Mouse (Mus musculus) embryonic fibroblast, embryonic 13.5 days (primary cell): Measurements from ENCODE around the gene Sh2d3c. TPM values are rescaled to one million over a fixed set of nuclear protein-coding genes. Genes with fewer than 3 reads are reported as not detected.
A peak's percentile ranks its signal among the peaks of the same experiment; 100 is the strongest.

Experiments used
- H3K27ac ChIP-seq: 2 replicates; pipeline ENCODE4 v1.5.1; 2012; ENCODE audit warnings: low read length, control low read depth, inconsistent platforms; ENCODE audit not compliant: insufficient read depth
- H3K4me1 ChIP-seq: 2 replicates; pipeline ENCODE4 v1.6.1; 2011; ENCODE audit warnings: low read length; ENCODE audit not compliant: control insufficient read depth, insufficient read depth
- H3K4me3 ChIP-seq: 2 replicates; pipeline ENCODE4 v1.5.1; 2011; ENCODE audit warnings: mild to moderate bottlenecking, control low read depth, low read length; ENCODE audit not compliant: insufficient read depth
- CTCF ChIP-seq: IDR thresholded peaks from 2 replicates; pipeline ENCODE4 v1.5.1; 2011; ENCODE audit warnings: mild to moderate bottlenecking, control low read depth, low read length, moderate library complexity, borderline replicate concordance; ENCODE audit not compliant: insufficient read depth
- POLR2A ChIP-seq: IDR thresholded peaks from 2 replicates; pipeline ENCODE4 v1.6.1; 2011; ENCODE audit warnings: low read depth, mild to moderate bottlenecking, control low read depth, low read length, moderate library complexity
- polyA plus RNA-seq: library from polyadenylated mRNA; stranded (reverse); fragments of >200 nt; gene quantifications from 2 replicates; pipeline ENCODE4 v1.2.4, GENCODE M21; 2011; ENCODE audit warnings: low read depth; ENCODE audit not compliant: missing spikeins, insufficient read length

The Sh2d3c gene
- polyA plus RNA-seq, 1 experiment = 2.6 TPM

- no peak overlapping the region for H3K4me3 ChIP-seq
- H3K4me1 ChIP-seq = peaks cover 10% of the 10 kb centered on the region; the same call in 1 of the 2 replicates
- no peak for TF ChIP-seq CTCF
- no peak for TF ChIP-seq POLR2A
- H3K27ac ChIP-seq = no peak overlapping the region
These were observed 38.0 kb upstream of the Sh2d3c start for GRCm38 (mm10) chr2:32682721-32683417.

DNA sequence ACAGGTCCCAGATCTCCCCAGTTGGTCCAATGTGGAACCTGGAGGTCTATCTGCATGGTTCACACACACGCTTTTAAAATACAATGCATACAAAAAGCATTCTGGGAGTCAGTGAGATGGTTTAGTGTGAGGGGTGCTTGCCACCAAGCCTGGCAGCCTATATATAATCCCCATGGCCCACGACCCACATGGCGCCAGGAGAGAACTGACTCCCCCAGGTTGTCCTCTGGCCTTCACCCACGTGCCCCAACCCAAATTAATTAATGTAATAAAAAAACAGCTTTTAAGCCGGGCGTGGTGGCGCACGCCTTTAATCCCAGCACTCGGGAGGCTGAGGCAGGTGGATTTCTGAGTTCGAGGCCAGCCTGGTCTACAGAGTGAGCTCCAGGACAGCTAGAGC, 37.2 kb upstream of the Sh2d3c start:
- Histone ChIP-seq H3K4me3 (no peak overlapping the region), H3K27ac (no peak overlapping the region), H3K4me1 (peaks cover 10% of the 10 kb centered on the region; the same call in 1 of the 2 replicates)
- no peak for TF ChIP-seq POLR2A
- TF ChIP-seq CTCF = no peak

GRCm38 (mm10) chr2:32684681-32685428, 36.0 kb upstream of the Sh2d3c start:
- Histone ChIP-seq H3K4me3 (no peak overlapping the region), H3K4me1 (peaks cover 4% of the 10 kb centered on the region; the same call in 1 of the 2 replicates), H3K27ac (no peak overlapping the region)
- TF ChIP-seq CTCF = no peak
- no peak for TF ChIP-seq POLR2A

- Histone ChIP-seq H3K4me1 (no peaks in the 10 kb centered on the region), H3K4me3 (no peak overlapping the region), H3K27ac (peak overlapping the region; percentile 13; the same call in 1 of the 2 replicates)
- TF ChIP-seq CTCF = no peak
These were observed 35.0 kb upstream of the Sh2d3c start for GRCm38 (mm10) chr2:32685807-32686206.

GRCm38 (mm10) chr2:32686640-32687039, 34.2 kb upstream of the Sh2d3c start:
- Histone ChIP-seq H3K4me3 (no peak overlapping the region), H3K27ac (no peak overlapping the region), H3K4me1 (no peaks in the 10 kb centered on the region)
- TF ChIP-seq CTCF (no peak), POLR2A (no peak)

DNA sequence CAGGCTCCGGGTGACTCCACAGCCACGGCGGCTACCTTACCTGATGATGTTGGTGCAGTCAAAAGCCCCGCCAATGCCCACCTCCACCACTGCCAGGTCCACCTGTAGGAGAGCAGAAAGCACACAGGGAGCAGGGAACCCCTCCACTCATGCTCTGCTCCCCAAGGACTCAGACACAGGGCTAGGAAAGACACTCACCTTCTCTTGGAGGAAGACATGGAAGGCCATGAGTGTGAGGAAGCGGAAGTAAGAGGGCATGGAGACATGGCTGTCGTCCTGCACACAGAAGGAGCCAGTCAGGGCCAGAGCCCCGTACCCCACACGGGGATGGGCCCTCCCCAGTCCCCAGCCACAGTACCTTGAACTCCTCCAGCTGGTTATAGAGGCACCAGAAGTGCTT, 33.3 kb upstream of the Sh2d3c start:
- TF ChIP-seq POLR2A (no peak), CTCF (no peak)
- Histone ChIP-seq H3K4me1 (peaks cover 2% of the 10 kb centered on the region; the same call in 1 of the 2 replicates), H3K27ac (no peak overlapping the region), H3K4me3 (no peak overlapping the region)

DNA sequence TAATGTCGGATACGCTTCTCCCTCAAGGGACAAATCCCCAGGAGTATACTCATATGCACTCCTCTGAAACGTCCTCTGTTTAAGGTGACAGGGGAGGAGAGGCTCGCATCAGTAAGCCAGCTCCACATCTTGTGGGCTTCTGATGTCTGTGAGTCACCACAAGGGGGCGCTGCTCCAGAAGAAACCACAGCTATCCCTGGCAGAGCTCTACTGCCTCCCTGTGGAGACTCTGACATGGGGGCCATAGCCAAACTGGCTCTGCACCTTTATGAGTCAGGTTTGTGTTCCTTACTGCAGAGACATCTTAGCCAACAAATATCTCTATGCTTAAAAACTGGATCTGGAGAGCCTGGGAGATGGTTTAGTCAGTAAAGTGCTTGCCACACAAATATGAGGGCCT, 31.4 kb upstream of the Sh2d3c start:
- no peak overlapping the region for H3K27ac ChIP-seq
- H3K4me3 ChIP-seq = no peak overlapping the region
- H3K4me1 ChIP-seq = peaks cover 2% of the 10 kb centered on the region; the same call in 1 of the 2 replicates
- peak; percentile 96 for TF ChIP-seq CTCF
- TF ChIP-seq POLR2A = no peak

- Histone ChIP-seq H3K27ac (no peak overlapping the region), H3K4me3 (no peak overlapping the region), H3K4me1 (peaks cover 2% of the 10 kb centered on the region; the same call in 1 of the 2 replicates)
- TF ChIP-seq CTCF (no peak), POLR2A (no peak)
These were observed 29.8 kb upstream of the Sh2d3c start for GRCm38 (mm10) chr2:32691041-32691440.

DNA sequence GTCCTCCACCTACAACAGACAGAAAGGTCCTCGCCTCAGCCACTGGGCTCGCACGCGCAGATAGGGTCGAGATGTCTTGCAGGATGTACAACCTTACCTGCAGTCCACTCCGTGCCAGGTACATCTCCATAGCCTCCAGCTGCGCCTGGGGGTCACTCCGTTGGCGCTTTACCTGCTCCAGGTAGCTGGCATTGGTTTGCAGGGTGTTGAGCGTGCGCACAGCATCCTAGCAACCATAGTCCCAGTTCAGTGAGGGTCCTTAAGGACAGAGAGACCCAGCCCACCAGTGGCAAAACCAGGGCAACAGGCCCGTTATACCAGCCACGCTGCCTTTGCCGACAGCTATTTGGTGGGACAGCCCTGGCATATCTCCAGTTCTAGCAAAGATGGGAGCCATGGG, 28.4 kb upstream of the Sh2d3c start:
- Histone ChIP-seq H3K4me1 (peaks cover 2% of the 10 kb centered on the region; the same call in 1 of the 2 replicates), H3K4me3 (peak overlapping the region; percentile 74; the same call in 1 of the 2 replicates), H3K27ac (no peak overlapping the region)
- TF ChIP-seq CTCF = no peak
- TF ChIP-seq POLR2A = no peak

- H3K27ac ChIP-seq = no peak overlapping the region
- peaks cover 2% of the 10 kb centered on the region; the same call in 1 of the 2 replicates for H3K4me1 ChIP-seq
- peak overlapping the region; percentile 74 for H3K4me3 ChIP-seq
- no peak for TF ChIP-seq CTCF
- TF ChIP-seq POLR2A = no peak
These were observed 27.6 kb upstream of the Sh2d3c start for GRCm38 (mm10) chr2:32693282-32693681.

DNA sequence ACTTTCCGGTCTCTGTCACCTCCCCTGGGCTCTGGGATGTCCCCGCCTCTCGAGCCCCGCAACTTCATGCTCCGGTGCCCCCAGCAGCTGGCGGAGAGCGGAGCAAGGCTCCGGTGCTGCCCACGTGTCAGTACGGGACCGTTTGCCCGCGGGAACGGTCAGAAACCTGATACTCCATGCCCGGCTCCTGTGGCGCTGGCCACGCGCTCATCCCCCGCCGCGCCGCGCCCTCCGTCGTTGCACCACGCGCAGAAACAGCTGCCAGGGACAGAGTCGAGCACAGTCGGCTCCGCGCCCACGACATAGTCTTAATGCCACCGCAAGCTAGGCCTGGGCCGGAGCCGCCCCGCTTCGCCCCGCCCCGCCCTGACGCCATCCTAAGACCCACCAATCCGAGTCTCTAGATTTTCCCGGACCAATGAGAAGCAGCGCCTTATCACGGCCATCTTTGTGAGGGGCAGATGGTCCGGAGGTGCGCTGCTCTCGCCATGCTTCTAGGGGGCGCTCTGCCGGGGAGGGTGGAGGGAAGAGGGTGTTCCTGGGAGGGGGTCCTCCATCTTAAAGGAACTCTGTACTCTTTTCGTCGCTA, 26.9 kb upstream of the Sh2d3c start:
- H3K4me1 ChIP-seq = peaks cover 2% of the 10 kb centered on the region; the same call in 1 of the 2 replicates
- peak overlapping the region; percentile 52 for H3K27ac ChIP-seq
- TF ChIP-seq POLR2A = peak; percentile 94
- peak; percentile 71 for TF ChIP-seq CTCF
- H3K4me3 ChIP-seq = peak overlapping the region; percentile 74
